Mouse (Mus musculus) intestine, postnatal 0 days (tissue): ENCODE data around the gene Ift20. TPM values are rescaled to one million over a fixed set of nuclear protein-coding genes. Genes with fewer than 3 reads are reported as not detected.

Source experiments
- ATAC-seq: fragments of 200-750 bp; cut with Nextera tagmentation; 2 replicates; pipeline ENCODE4 v1.8.0; 2017; ENCODE audit warnings: mild to moderate bottlenecking, moderate TSS enrichment, moderate library complexity
- H3K27ac ChIP-seq: fragments of 300-500 bp; sonication (generic); 2 replicates; pipeline ENCODE4 v1.5.1; 2014; ENCODE audit warnings: mild to moderate bottlenecking, low read depth, low read length, moderate library complexity
- H3K27me3 ChIP-seq: fragments of 300-500 bp; sonication (generic); replicated peaks from 2 replicates; pipeline ENCODE4 v1.6.1; 2014; ENCODE audit warnings: low read length, mixed read lengths; ENCODE audit not compliant: control insufficient read depth, insufficient read depth
- H3K36me3 ChIP-seq: fragments of 300-500 bp; sonication (generic); 2 replicates; pipeline ENCODE4 v1.6.1; 2014; ENCODE audit warnings: mild to moderate bottlenecking, moderate library complexity; ENCODE audit not compliant: control insufficient read depth, insufficient read depth
- H3K4me1 ChIP-seq: fragments of 300-500 bp; sonication (generic); replicated peaks from 2 replicates; pipeline ENCODE4 v1.6.1; 2014; ENCODE audit warnings: antibody characterized with exemption, low read length, mixed read lengths; ENCODE audit not compliant: control insufficient read depth, insufficient read depth
- H3K4me2 ChIP-seq: fragments of 300-500 bp; sonication (generic); replicated peaks from 2 replicates; pipeline ENCODE4 v1.6.1; 2014; ENCODE audit warnings: low read depth, mild to moderate bottlenecking, moderate library complexity
- H3K4me3 ChIP-seq: fragments of 300-500 bp; sonication (generic); 2 replicates; pipeline ENCODE4 v1.5.1; 2014; ENCODE audit warnings: low read depth, low read length
- H3K9ac ChIP-seq: fragments of 300-500 bp; sonication (generic); 2 replicates; pipeline ENCODE4 v1.6.1; 2014; ENCODE audit warnings: mild to moderate bottlenecking, low read depth, low read length
- H3K9me3 ChIP-seq: fragments of 300-500 bp; sonication (generic); 2 replicates; pipeline ENCODE4 v1.6.1; 2016; ENCODE audit warnings: mixed run types; ENCODE audit not compliant: control insufficient read depth
- CTCF ChIP-seq: sonication (generic); IDR thresholded peaks from 2 replicates; pipeline ENCODE4 v1.5.1; 2016; ENCODE audit warnings: low read depth, mild to moderate bottlenecking, control low read depth, antibody characterized with exemption, moderate library complexity
- WGBS: fragments of 180-500 bp; shearing (Covaris S2); extraction: QIAGEN DNeasy Blood & Tissue Kit; methylation state at CpG from one replicate; pipeline ENCODE4 v1.1.7; 2014; 5-methylcytosine and 5-hydroxymethylcytosine counted together
- polyA plus RNA-seq: library from polyadenylated mRNA; unstranded; fragments of >200 nt; fragmentation: Nextera tagmentation; extraction: Ambion mirVana; gene quantifications from 2 replicates; pipeline ENCODE4 v1.2.1, GENCODE M21; 2015

Gene Ift20
- polyA plus RNA-seq, 1 experiment from 2014 or later, result 221 TPM

DNA sequence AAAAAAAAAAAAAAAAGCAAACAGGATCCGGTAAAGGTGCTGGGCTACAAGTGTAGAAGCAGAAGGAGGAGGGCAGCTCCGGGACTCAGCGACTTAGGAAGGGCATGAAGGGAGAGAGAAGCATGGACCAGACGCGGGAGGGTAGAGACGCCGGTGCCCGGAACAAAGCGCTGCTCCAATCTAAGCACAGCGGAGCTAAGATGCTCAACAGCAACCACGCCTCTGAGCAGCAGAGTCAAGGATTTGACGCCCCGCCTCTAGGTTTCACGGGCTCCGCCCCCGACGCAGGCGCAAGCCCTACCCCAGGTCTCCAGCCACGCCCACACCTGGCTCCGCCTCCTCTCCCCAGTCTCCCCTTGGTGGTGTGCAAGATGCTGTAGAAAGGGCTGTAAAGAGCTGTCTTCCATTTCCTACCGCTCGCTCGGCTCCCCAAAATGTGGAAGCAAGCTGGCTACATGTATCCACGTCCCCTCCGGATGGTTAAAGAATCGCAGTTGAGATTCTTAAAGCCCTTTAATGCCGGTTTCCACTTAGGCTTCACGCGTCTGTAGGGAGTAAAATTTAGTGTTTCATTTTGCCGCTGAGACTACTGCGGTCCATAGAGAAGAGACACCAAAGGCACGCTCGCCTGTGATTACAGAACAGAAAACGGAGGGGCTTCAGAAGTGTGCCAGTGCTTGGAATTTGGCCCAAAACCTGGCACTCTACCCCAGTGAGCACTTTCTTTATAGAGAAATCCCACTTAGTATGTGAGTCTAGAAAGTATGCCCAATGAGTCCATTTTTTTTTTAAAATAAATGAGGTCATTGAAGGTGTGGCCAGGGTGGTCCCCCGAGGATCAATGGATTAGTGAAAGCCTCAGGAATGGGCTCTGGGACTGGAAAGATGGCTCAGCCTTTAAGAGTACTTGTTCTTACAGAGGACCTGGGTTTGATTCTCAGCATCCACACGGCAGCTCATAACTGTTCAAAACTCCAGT, 38.3 kb upstream of the Ift20 start, which contains the start of gene Sarm1:
TSS of gene Sarm1 (minus strand) at position 211 of the 979 bp plus-strand sequence.
- Histone ChIP-seq H3K9me3 (no peaks in the 10 kb centered on the region), H3K27me3 (peaks cover 48% of the 10 kb centered on the region), H3K27ac (no peak within 1 kb of the TSS), H3K4me2 (peak within 1 kb of the TSS; percentile 68), H3K4me3 (peak within 1 kb of the TSS; percentile 35), H3K36me3 (no peaks in the 10 kb centered on the region), H3K4me1 (no peaks in the 10 kb centered on the region; the same call in 1 of the 2 replicates), H3K9ac (no peak within 1 kb of the TSS; the same call in 1 of the 2 replicates)
- peak; percentile 89 for ATAC-seq
- WGBS, result 3% methylated on average over 34 of the region's 36 CpGs
- TF ChIP-seq CTCF, result no peak

DNA sequence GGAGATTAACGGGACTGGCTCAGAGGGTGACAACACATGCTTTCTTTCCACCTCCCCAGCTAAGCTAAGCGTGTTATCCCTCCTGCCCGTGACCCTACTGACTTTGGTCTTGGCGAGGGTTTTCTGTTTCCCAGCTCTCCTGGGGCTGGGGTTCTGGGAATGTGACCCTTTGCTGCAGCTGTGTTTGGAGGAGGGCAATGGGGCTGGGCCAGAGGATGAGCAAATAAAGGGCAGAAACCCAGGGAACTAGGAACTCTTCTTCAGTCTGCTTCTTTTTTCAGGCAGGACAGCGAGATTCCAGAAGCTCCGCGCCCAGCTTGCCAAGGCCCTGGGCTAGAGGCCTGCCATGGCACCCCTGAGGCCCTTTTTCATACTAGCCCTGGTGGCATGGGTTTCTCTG, 37.2 kb upstream of the Ift20 start, which contains the start of gene Vtn:
TSS of gene Vtn (plus strand) at position 88 of the 400 bp plus-strand sequence.
- H3K27me3 ChIP-seq, result peaks cover 47% of the 10 kb centered on the region
- H3K4me2 ChIP-seq, result peak within 1 kb of the TSS; percentile 68
- 64% methylated on average over 7 of the region's 7 CpGs for WGBS
- no peak within 1 kb of the TSS; the same call in 1 of the 2 replicates for H3K9ac ChIP-seq
- ATAC-seq, result no peak
- H3K27ac ChIP-seq, result no peak within 1 kb of the TSS
- no peaks in the 10 kb centered on the region for H3K36me3 ChIP-seq
- no peaks in the 10 kb centered on the region; the same call in 1 of the 2 replicates for H3K4me1 ChIP-seq
- no peak for TF ChIP-seq CTCF
- no peaks in the 10 kb centered on the region for H3K9me3 ChIP-seq
- H3K4me3 ChIP-seq, result peak within 1 kb of the TSS; percentile 35

DNA sequence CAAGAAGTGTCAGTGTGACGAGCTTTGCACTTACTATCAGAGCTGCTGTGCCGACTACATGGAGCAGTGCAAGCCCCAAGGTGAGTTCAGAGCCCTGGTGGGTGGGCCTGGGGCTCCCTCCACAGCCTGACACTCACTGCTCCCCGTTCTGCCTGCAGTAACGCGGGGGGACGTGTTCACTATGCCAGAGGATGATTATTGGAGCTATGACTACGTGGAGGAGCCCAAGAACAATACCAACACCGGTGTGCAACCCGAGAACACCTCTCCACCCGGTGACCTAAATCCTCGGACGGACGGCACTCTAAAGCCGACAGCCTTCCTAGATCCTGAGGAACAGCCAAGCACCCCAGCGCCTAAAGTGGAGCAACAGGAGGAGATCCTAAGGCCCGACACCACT, 36.6 kb upstream of the Ift20 start:
- H3K9ac ChIP-seq, result no peak overlapping the region
- ATAC-seq, result no peak
- H3K27me3 ChIP-seq, result peaks cover 43% of the 10 kb centered on the region
- H3K36me3 ChIP-seq, result no peaks in the 10 kb centered on the region
- no peak for TF ChIP-seq CTCF
- no peak overlapping the region for H3K4me2 ChIP-seq
- WGBS, result 55% methylated on average over 16 of the region's 16 CpGs
- H3K27ac ChIP-seq, result no peak overlapping the region
- no peaks in the 10 kb centered on the region; the same call in 1 of the 2 replicates for H3K4me1 ChIP-seq
- H3K9me3 ChIP-seq, result no peaks in the 10 kb centered on the region
- H3K4me3 ChIP-seq, result no peak overlapping the region

DNA sequence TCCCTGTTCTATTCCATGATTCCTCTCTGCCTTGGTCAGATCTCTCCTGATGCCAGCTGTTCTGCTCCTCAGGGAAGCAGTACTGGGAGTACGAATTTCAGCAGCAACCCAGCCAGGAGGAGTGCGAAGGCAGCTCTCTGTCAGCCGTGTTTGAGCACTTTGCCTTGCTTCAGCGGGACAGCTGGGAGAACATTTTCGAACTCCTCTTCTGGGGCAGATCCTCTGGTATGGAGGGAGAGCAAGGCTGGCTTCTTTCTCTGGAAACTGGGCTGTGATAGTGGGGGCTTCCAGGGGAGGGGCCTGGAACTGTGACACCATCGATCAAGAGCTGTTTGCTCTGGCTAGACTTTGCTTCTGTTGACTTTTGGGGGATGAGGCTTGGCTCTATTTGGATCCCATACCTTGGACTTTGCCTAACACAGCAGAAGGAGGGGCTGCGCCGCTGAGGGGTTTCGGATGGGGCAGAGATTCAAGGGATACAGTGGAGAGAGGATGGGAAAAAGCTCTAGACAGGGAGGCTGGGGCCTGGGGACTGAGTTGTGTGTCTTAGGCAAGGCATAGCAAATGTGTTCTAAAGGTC, 35.4 kb upstream of the Ift20 start:
- H3K9me3 ChIP-seq, result no peaks in the 10 kb centered on the region
- 0 out of 2 replicates have a peak, but pooled peaks cover 4% of the 10 kb centered on the region for H3K36me3 ChIP-seq
- H3K27ac ChIP-seq, result no peak overlapping the region
- TF ChIP-seq CTCF, result no peak
- WGBS, result 40% methylated on average over 9 of the region's 9 CpGs
- peaks cover 31% of the 10 kb centered on the region for H3K27me3 ChIP-seq
- H3K4me1 ChIP-seq, result no peaks in the 10 kb centered on the region; the same call in 1 of the 2 replicates
- no peak overlapping the region for H3K4me2 ChIP-seq
- no peak overlapping the region for H3K4me3 ChIP-seq
- no peak for ATAC-seq
- no peak overlapping the region for H3K9ac ChIP-seq

DNA sequence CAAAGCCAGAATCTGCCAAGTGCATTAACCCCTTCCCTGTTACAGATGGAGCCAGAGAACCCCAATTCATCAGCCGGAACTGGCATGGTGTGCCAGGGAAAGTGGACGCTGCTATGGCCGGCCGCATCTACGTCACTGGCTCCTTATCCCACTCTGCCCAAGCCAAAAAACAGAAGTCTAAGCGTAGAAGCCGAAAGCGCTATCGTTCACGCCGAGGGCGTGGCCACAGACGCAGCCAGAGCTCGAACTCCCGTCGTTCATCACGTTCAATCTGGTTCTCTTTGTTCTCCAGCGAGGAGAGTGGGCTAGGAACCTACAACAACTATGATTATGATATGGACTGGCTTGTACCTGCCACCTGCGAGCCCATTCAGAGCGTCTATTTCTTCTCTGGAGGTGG, 34.6 kb upstream of the Ift20 start:
- H3K4me3 ChIP-seq, result no peak overlapping the region
- TF ChIP-seq CTCF, result no peak
- no peaks in the 10 kb centered on the region for H3K9me3 ChIP-seq
- 64% methylated on average over 20 of the region's 20 CpGs for WGBS
- ATAC-seq, result no peak
- H3K4me2 ChIP-seq, result no peak overlapping the region
- H3K4me1 ChIP-seq, result no peaks in the 10 kb centered on the region; the same call in 1 of the 2 replicates
- peaks cover 12% of the 10 kb centered on the region; the same call in 1 of the 2 replicates for H3K36me3 ChIP-seq
- no peak overlapping the region for H3K9ac ChIP-seq
- H3K27ac ChIP-seq, result no peak overlapping the region
- H3K27me3 ChIP-seq, result peaks cover 23% of the 10 kb centered on the region
